Mouse (Mus musculus) granulocyte monocyte progenitor cell, adult 5-6 weeks (primary cell): ENCODE results near the gene Myh14. TPM values are rescaled to one million over a fixed set of nuclear protein-coding genes. Genes with fewer than 3 reads are reported as not detected.

Experiments used
- ATAC-seq: replicated peaks from 2 replicates; pipeline ENCODE4 v1.8.0; 2016; ENCODE audit warnings: mild to moderate bottlenecking, moderate TSS enrichment, inconsistent platforms; ENCODE audit not compliant: poor library complexity, severe bottlenecking
- total RNA-seq, 2 experiments: library from RNA; stranded (forward) in 1 of 2; stranded (reverse) in 1 of 2; fragments of 200-712, 200-1000 nt in 1 of 2; fragments of >200 nt in 1 of 2; fragmentation: Nextera tagmentation in 1 of 2; gene quantifications; 2 replicates each; pipeline ENCODE4 v1.2.3; 2014 to 2017

Myh14 gene
- total RNA-seq, 2 experiments from 2014 or later: not detected

- peak; percentile 15; the same call in 1 of the 2 replicates for ATAC-seq
Observed at GRCm38 (mm10) chr7:44638663-44639062, 32.0 kb downstream of the Myh14 start.

- ATAC-seq: no peak
Observed at GRCm38 (mm10) chr7:44636684-44637083, 34.0 kb downstream of the Myh14 start.

- ATAC-seq: peak; percentile 65
Observed at GRCm38 (mm10) chr7:44633407-44633806, 37.2 kb downstream of the Myh14 start.

GRCm38 (mm10) chr7:44632676-44633075 lies 38.0 kb downstream of the Myh14 start:
- no peak for ATAC-seq

- no peak for ATAC-seq
Observed at GRCm38 (mm10) chr7:44630437-44630836, 40.2 kb downstream of the Myh14 start.

- ATAC-seq: no peak
Observed at GRCm38 (mm10) chr7:44628402-44629034, 42.1 kb downstream of the Myh14 start.

GRCm38 (mm10) chr7:44626966-44627365 lies 43.7 kb downstream of the Myh14 start:
- ATAC-seq: no peak

- ATAC-seq: no peak
Observed at GRCm38 (mm10) chr7:44626068-44626385, 44.6 kb downstream of the Myh14 start.

- ATAC-seq: no peak
Observed at GRCm38 (mm10) chr7:44625241-44626067, 45.2 kb downstream of the Myh14 start.

GRCm38 (mm10) chr7:44624828-44625227 lies 45.8 kb downstream of the Myh14 start:
- ATAC-seq: no peak

GRCm38 (mm10) chr7:44624543-44624826 lies 46.2 kb downstream of the Myh14 start:
- ATAC-seq: no peak

GRCm38 (mm10) chr7:44623714-44624542 lies 46.7 kb downstream of the Myh14 start:
- peak; percentile 100 for ATAC-seq

- no peak for ATAC-seq
Observed at GRCm38 (mm10) chr7:44617059-44617458, 53.6 kb downstream of the Myh14 start.

GRCm38 (mm10) chr7:44615987-44616386 lies 54.7 kb downstream of the Myh14 start:
- no peak for ATAC-seq

GRCm38 (mm10) chr7:44615309-44615708 lies 55.3 kb downstream of the Myh14 start:
- ATAC-seq: no peak

GRCm38 (mm10) chr7:44614041-44614688 lies 56.5 kb downstream of the Myh14 start:
- ATAC-seq: no peak

GRCm38 (mm10) chr7:44612192-44612591 lies 58.5 kb downstream of the Myh14 start:
- ATAC-seq: no peak

GRCm38 (mm10) chr7:44606171-44606901 lies 64.3 kb downstream of the Myh14 start:
- no peak; the same call in 1 of the 2 replicates for ATAC-seq

- ATAC-seq: no peak
Observed at GRCm38 (mm10) chr7:44605436-44605835, 65.2 kb downstream of the Myh14 start.

- no peak for ATAC-seq
Observed at GRCm38 (mm10) chr7:44604619-44605018, 66.0 kb downstream of the Myh14 start.
